Mouse (Mus musculus) liver, embryonic 18 days (tissue): Measurements from ENCODE around the gene Galnt3. TPM values are rescaled to one million over a fixed set of nuclear protein-coding genes. Genes with fewer than 3 reads are reported as not detected.

ENCODE experiments used
- polyA plus RNA-seq: library from polyadenylated mRNA; depleted of rRNA; stranded (reverse); fragments of >200 nt; gene quantifications from 2 replicates; pipeline ENCODE4 v1.2.3, GENCODE M21; 2012; rRNA removed

The Galnt3 gene
- 0.97 and 1.3 TPM in 2 replicates for polyA plus RNA-seq

DNA sequence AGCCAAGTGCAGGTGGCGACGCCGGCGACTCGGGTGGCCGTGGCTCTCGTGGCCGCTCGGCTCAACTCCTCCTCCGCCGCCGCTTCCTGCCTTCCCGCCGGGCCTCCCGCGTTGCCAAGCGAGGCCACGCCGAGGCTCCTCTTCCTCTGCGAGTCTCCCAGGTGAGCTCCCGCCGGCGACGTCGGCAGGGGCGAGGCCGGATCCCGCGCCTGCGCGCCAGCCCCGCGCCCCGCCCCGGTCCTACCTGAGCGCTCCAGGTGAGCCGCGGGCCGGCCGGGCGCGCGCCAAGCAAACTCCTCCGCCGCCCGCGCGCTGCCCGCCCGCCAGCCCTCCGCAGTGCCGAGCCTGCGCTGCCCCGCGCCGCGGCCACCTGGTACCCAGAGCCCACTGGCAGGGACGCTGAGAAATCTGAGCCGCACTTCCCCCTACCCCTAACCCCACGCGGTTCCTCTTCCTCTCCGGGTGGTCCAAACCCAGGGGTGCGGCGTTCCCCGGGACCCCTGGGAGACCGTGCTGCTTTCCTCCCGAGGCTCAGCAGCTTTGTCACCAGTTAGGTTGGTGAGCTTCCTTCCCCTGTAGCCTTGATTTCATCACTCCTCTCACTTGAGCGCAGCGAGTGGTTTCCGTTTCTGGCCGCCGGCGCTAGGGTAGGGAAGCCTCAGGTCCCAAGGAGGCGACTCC, at the start of gene Galnt3:
Gene Galnt3 (minus strand): TSS at position 404 of the 681 bp plus-strand sequence.

Other genes with a start within 250 kb of the Galnt3 start
- gene Ttc21b, start 131.6 kb upstream of the Galnt3 start, polyA plus RNA-seq: 0.86 and 0.96 TPM in 2 replicates